Comparison of ENCODE assay signal across 7 mouse cellular contexts in genomic region chr11:95384319-95384972, GRCm38 (mm10). TPM values are rescaled to one million over a fixed set of nuclear protein-coding genes. Genes with fewer than 3 reads are reported as not detected.
DNase-seq lines count a peak whose midpoint lies in the region; ATAC-seq and TF ChIP-seq lines count a peak whose summit lies in the region.

Gene Slc35b1 (plus strand): TSS chr11:95384692.

- peak; percentile 81 for TF ChIP-seq POLR2A in small intestine, adult 2 months (IDR thresholded peaks at IDR 0.05; ENCODE audit: low read depth, low read length)

- no peaks in the 10 kb centered on the region for H3K9me3 ChIP-seq in embryonic facial prominence, embryonic 10.5 days
- no peaks in the 10 kb centered on the region for H3K9me3 ChIP-seq in intestine, postnatal 0 days (ENCODE audit: control insufficient read depth)
- no peaks in the 10 kb centered on the region for H3K9me3 ChIP-seq in midbrain, embryonic 12.5 days

- H3K4me3 ChIP-seq in embryonic facial prominence, embryonic 10.5 days: peak within 1 kb of the TSS; percentile 94
- peak within 1 kb of the TSS; percentile 87 for H3K4me3 ChIP-seq in intestine, postnatal 0 days (ENCODE audit: low read depth, low read length)
- peak within 1 kb of the TSS; percentile 94 for H3K4me3 ChIP-seq in midbrain, embryonic 12.5 days
- peak within 1 kb of the TSS; percentile 99 for H3K4me3 ChIP-seq in small intestine, adult 2 months (ENCODE audit: low read depth, low read length)

- WGBS in embryonic facial prominence, embryonic 10.5 days: under 1% methylated on average over 42 of the region's 42 CpGs
- under 1% methylated on average over 42 of the region's 42 CpGs for WGBS in intestine, postnatal 0 days
- under 1% methylated on average over 42 of the region's 42 CpGs for WGBS in midbrain, embryonic 12.5 days
- WGBS in small intestine, adult 2 months: under 1% methylated on average over 42 of the region's 42 CpGs

- peak within 1 kb of the TSS; percentile 99 for H3K27ac ChIP-seq in embryonic facial prominence, embryonic 10.5 days (replicated peaks)
- peak within 1 kb of the TSS; percentile 29 for H3K27ac ChIP-seq in intestine, postnatal 0 days (ENCODE audit: low read depth, low read length)
- peak within 1 kb of the TSS; percentile 88 for H3K27ac ChIP-seq in midbrain, embryonic 12.5 days (replicated peaks)
- peak within 1 kb of the TSS; percentile 90 for H3K27ac ChIP-seq in small intestine, adult 2 months (ENCODE audit: insufficient read depth, low read depth, low read length)

- peak within 1 kb of the TSS; percentile 68 for H3K4me2 ChIP-seq in intestine, postnatal 0 days (replicated peaks; ENCODE audit: low read depth)
- peak within 1 kb of the TSS; percentile 60 for H3K4me2 ChIP-seq in midbrain, embryonic 12.5 days (replicated peaks)

- intact Hi-C loops in left cerebral cortex, postnatal 4 days (cut with DNase I): no loop called here

- H3K9ac ChIP-seq in intestine, postnatal 0 days (ENCODE audit: low read depth, low read length): peak within 1 kb of the TSS; percentile 85
- H3K9ac ChIP-seq in midbrain, embryonic 12.5 days (replicated peaks): peak within 1 kb of the TSS; percentile 83

- peak; percentile 94 for ATAC-seq in intestine, postnatal 0 days
- ATAC-seq in midbrain, embryonic 12.5 days (ENCODE audit: low FRiP score, low read depth): peak; percentile 93

- peaks cover 13% of the 10 kb centered on the region for H3K4me1 ChIP-seq in embryonic facial prominence, embryonic 10.5 days
- H3K4me1 ChIP-seq in intestine, postnatal 0 days (replicated peaks; ENCODE audit: control insufficient read depth, insufficient read depth, low read length): no peaks in the 10 kb centered on the region
- peaks cover 15% of the 10 kb centered on the region for H3K4me1 ChIP-seq in midbrain, embryonic 12.5 days
- peaks cover 23% of the 10 kb centered on the region for H3K4me1 ChIP-seq in small intestine, adult 2 months (ENCODE audit: control insufficient read depth, insufficient read depth, insufficient read length, low read length)

- H3K27me3 ChIP-seq in embryonic facial prominence, embryonic 10.5 days (replicated peaks; ENCODE audit: low read depth, poor library complexity, severe bottlenecking): no peaks in the 10 kb centered on the region
- no peaks in the 10 kb centered on the region for H3K27me3 ChIP-seq in intestine, postnatal 0 days (replicated peaks; ENCODE audit: control insufficient read depth, insufficient read depth, low read length)
- peaks cover 11% of the 10 kb centered on the region for H3K27me3 ChIP-seq in midbrain, embryonic 12.5 days
- H3K27me3 ChIP-seq in small intestine, adult 2 months (ENCODE audit: control insufficient read depth, insufficient read depth, low read length): no peaks in the 10 kb centered on the region

- peak; percentile 94 for TF ChIP-seq CTCF in intestine, postnatal 0 days (IDR thresholded peaks at IDR 0.05; ENCODE audit: low read depth)
- TF ChIP-seq CTCF in small intestine, adult 2 months (IDR thresholded peaks at IDR 0.05; ENCODE audit: extremely low read depth, insufficient read length, insufficient replicate concordance, low read depth, low read length): peak; percentile 89

- DNase-seq in adrenal gland, postnatal 10 days: peak; percentile 91
- DNase-seq in embryonic facial prominence, embryonic 10.5 days (ENCODE audit: low spot score): peak; percentile 91
- DNase-seq in gonadal fat pad, adult 2 months (ENCODE audit: low read depth): peak; percentile 96
- DNase-seq in left cerebral cortex, postnatal 4 days: peak; percentile 92

- H3K36me3 ChIP-seq in embryonic facial prominence, embryonic 10.5 days (replicated peaks): peaks cover 60% of the 10 kb centered on the region
- H3K36me3 ChIP-seq in intestine, postnatal 0 days (ENCODE audit: control insufficient read depth, insufficient read depth): peaks cover 29% of the 10 kb centered on the region
- H3K36me3 ChIP-seq in midbrain, embryonic 12.5 days: peaks cover 41% of the 10 kb centered on the region
- H3K36me3 ChIP-seq in small intestine, adult 2 months (ENCODE audit: control insufficient read depth, insufficient read depth, low read length): peaks cover 21% of the 10 kb centered on the region

RNA-seq across cellular contexts. Expression of gene Slc35b1, which starts in this region (rescaled TPM):
- total RNA-seq in adrenal gland, postnatal 10 days (2021): 10 to 100 TPM; 48.8 to 53.9 TPM
- 116 and 122 TPM in 2 replicates for polyA plus RNA-seq in embryonic facial prominence, embryonic 10.5 days (2016; fragmentation: Nextera tagmentation; extraction: Ambion mirVana)
- 157 TPM in 2 replicates for polyA plus RNA-seq in gonadal fat pad, adult 2 months (2012; rRNA removed)
- polyA plus RNA-seq in intestine, postnatal 0 days (2015; fragmentation: Nextera tagmentation; extraction: Ambion mirVana): 130 and 144 TPM in 2 replicates
- total RNA-seq in left cerebral cortex, postnatal 4 days (2021): 10 to 100 TPM; 85.9 to 87.2 TPM
- 124 and 131 TPM in 2 replicates for polyA plus RNA-seq in midbrain, embryonic 12.5 days (2016; fragmentation: Nextera tagmentation; extraction: Ambion mirVana)
- 81.9 and 151 TPM in 2 replicates for polyA plus RNA-seq in small intestine, adult 2 months (2012; rRNA removed)

Comparison
In these comparisons a context has a peak if more than half of its experiments do, and no peak if none do; other contexts are left out.
1. Peak in every context shown above with its lines: DNase-seq, ATAC-seq, H3K4me3 ChIP-seq and H3K27ac ChIP-seq.
2. H3K27ac ChIP-seq: peak in every context shown above with its lines; median percentile 99 in embryonic facial prominence, embryonic 10.5 days; 90 in small intestine, adult 2 months; 88 in midbrain, embryonic 12.5 days; 29 in intestine, postnatal 0 days.